In the genomic region with DNA sequence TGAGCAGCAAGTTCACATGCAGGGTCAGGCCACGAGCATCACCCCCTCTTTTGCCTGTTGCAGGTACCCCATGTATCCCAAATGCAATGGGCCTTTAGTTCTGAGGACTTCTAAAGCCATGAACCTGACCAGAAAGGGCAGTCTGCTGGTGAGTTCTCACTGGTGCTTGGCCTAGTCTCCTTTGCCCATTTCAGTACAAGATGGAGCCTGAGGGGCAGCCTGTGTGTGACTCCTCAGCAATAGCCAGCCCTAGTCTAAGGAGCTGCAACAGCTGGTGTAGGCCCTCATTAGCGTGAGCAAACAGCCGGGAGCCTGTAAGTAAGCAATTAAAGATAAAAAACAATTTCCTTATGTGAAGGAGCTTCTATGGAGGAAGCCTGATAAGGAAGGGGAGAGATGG, we compare ENCODE assay signal across 26 mouse cellular contexts. TPM values are rescaled to one million over a fixed set of nuclear protein-coding genes. Genes with fewer than 3 reads are reported as not detected.
A peak's percentile ranks its signal among the peaks of the same experiment; 100 is the strongest.
DNase-seq lines count a peak whose midpoint lies in the region; ATAC-seq lines count a peak whose summit lies in the region.
"Not testable (repeated sequence)": the region's sequence is repeated elsewhere in the genome, so short reads cannot be mapped to it uniquely, and the experiment has no call there.
"Had no signal": no experiment of that assay in that cellular context is flagged by ENCODE, and none has a peak within 500 bp of the region (broad histone marks: within the 10 kb centered on the region; RNA-seq: fewer than 3 reads in every experiment).

No protein-coding gene starts in this region.

- not testable (repeated sequence) for H3K4me2 ChIP-seq in forebrain, embryonic 11.5 days (ENCODE audit: low read depth, low read length, severe bottlenecking); hindbrain, embryonic 11.5 days (replicated peaks; ENCODE audit: low read depth, low read length); hindbrain, embryonic 15.5 days; liver, embryonic 12.5 days; midbrain, embryonic 13.5 days (replicated peaks)

- ATAC-seq in cerebellum, adult (ENCODE audit: insufficient number of reproducible peaks, low FRiP score, low TSS enrichment), result peak; percentile 20; the same call in 1 of the 2 replicates
- ATAC-seq in forebrain, embryonic 11.5 days (replicated peaks; ENCODE audit: low FRiP score), result peak; percentile 4; the same call in 1 of the 2 replicates
- peak; percentile 35; the same call in 1 of the 2 replicates for ATAC-seq in hindbrain, embryonic 11.5 days (ENCODE audit: low FRiP score)
- ATAC-seq in hindbrain, embryonic 15.5 days (ENCODE audit: low FRiP score, low read depth), result 0 out of 2 replicates have a peak, but pooled peaks have one; percentile 19
- ATAC-seq in liver, embryonic 12.5 days, result peak; percentile 40; the same call in 1 of the 2 replicates
- ATAC-seq in midbrain, embryonic 13.5 days, result 0 out of 2 replicates have a peak, but pooled peaks have one; percentile 37
- ATAC-seq in monocyte, adult 5-6 weeks (replicated peaks; ENCODE audit: insufficient number of reproducible peaks, low FRiP score, low TSS enrichment, poor library complexity, severe bottlenecking), result peak; percentile 47; the same call in 1 of the 2 replicates

- H3K27me3 ChIP-seq in forebrain, embryonic 11.5 days (ENCODE audit: control insufficient read depth, insufficient read depth, low read length); hindbrain, embryonic 11.5 days (ENCODE audit: control insufficient read depth, insufficient read depth, low read length); hindbrain, embryonic 15.5 days; liver, embryonic 12.5 days (replicated peaks); midbrain, embryonic 13.5 days: not testable (repeated sequence)

- 61% methylated on average over 3 of the region's 3 CpGs for WGBS in forebrain, embryonic 11.5 days
- WGBS in hindbrain, embryonic 11.5 days, result 75% methylated on average over 3 of the region's 3 CpGs
- WGBS in hindbrain, embryonic 15.5 days, result 76% methylated on average over 3 of the region's 3 CpGs
- 45% methylated on average over 3 of the region's 3 CpGs for WGBS in liver, embryonic 12.5 days (ENCODE audit: insufficient replicate concordance)
- 69% methylated on average over 3 of the region's 3 CpGs for WGBS in midbrain, embryonic 13.5 days

- not testable (repeated sequence) for DNase-seq in forebrain, embryonic 11.5 days (ENCODE audit: low spot score); hindbrain, embryonic 11.5 days (ENCODE audit: low spot score)

- H3K27ac ChIP-seq in forebrain, embryonic 11.5 days (ENCODE audit: low read depth, low read length); hindbrain, embryonic 11.5 days (ENCODE audit: low read depth, low read length); hindbrain, embryonic 15.5 days (replicated peaks); liver, embryonic 12.5 days; midbrain, embryonic 13.5 days: not testable (repeated sequence)

- not testable (repeated sequence) for H3K36me3 ChIP-seq in forebrain, embryonic 11.5 days (ENCODE audit: control insufficient read depth, insufficient read depth, low read length); hindbrain, embryonic 11.5 days (ENCODE audit: control insufficient read depth, insufficient read depth, low read length); hindbrain, embryonic 15.5 days; liver, embryonic 12.5 days; midbrain, embryonic 13.5 days

- H3K4me3 ChIP-seq in forebrain, embryonic 11.5 days (ENCODE audit: low read depth, low read length); hindbrain, embryonic 11.5 days (ENCODE audit: low read depth, low read length); hindbrain, embryonic 15.5 days; liver, embryonic 12.5 days; midbrain, embryonic 13.5 days (replicated peaks): not testable (repeated sequence)

- H3K9me3 ChIP-seq in forebrain, embryonic 11.5 days (ENCODE audit: control insufficient read depth, low read length); hindbrain, embryonic 11.5 days (ENCODE audit: control insufficient read depth, low read length); hindbrain, embryonic 15.5 days; liver, embryonic 12.5 days (replicated peaks); midbrain, embryonic 13.5 days: not testable (repeated sequence)

- H3K4me1 ChIP-seq in forebrain, embryonic 11.5 days (replicated peaks; ENCODE audit: control insufficient read depth, insufficient read depth, low read length); hindbrain, embryonic 11.5 days (replicated peaks; ENCODE audit: control insufficient read depth, insufficient read depth, low read length); hindbrain, embryonic 15.5 days (replicated peaks); liver, embryonic 12.5 days; midbrain, embryonic 13.5 days (replicated peaks): not testable (repeated sequence)

- not testable (repeated sequence) for H3K9ac ChIP-seq in forebrain, embryonic 11.5 days (ENCODE audit: low read length); hindbrain, embryonic 11.5 days (ENCODE audit: low read depth, low read length); hindbrain, embryonic 15.5 days; liver, embryonic 12.5 days; midbrain, embryonic 13.5 days (replicated peaks)

RNA-seq across cellular contexts. Expression of gene G530012D18Rik, which starts 5.1 kb away (rescaled TPM):
- polyA plus RNA-seq in forebrain, embryonic 11.5 days (2014; fragmentation: Nextera tagmentation; extraction: Ambion mirVana), result not detected in 2 replicates
- 0.63 TPM in 1 of 2 replicates, not detected in the other for polyA plus RNA-seq in hindbrain, embryonic 11.5 days (2014; fragmentation: Nextera tagmentation; extraction: Ambion mirVana)
- polyA plus RNA-seq in hindbrain, embryonic 15.5 days (2015; fragmentation: Nextera tagmentation; extraction: Ambion mirVana), result not detected in 2 replicates
- polyA plus RNA-seq in liver, embryonic 12.5 days (2016; fragmentation: Nextera tagmentation; extraction: Ambion mirVana), result not detected in 2 replicates
- not detected in 2 replicates for polyA plus RNA-seq in midbrain, embryonic 13.5 days (2015; fragmentation: Nextera tagmentation; extraction: Ambion mirVana)
- total RNA-seq in monocyte, adult 5-6 weeks (2017), result not detected in 3 replicates
- total RNA-seq: adrenal gland, adult 2 months; adrenal gland, postnatal 14 days; adrenal gland, postnatal 4 days; gastrocnemius, adult 18-20 months; gastrocnemius, postnatal 10 days; gastrocnemius, postnatal 36 days; heart, adult 8-10 months; heart, postnatal 25 days had no signal
- polyA plus RNA-seq: adrenal gland, adult 2 months; cortical plate, adult 2 months; embryonic facial prominence, embryonic 10.5 days; embryonic facial prominence, embryonic 14.5 days; forebrain, embryonic 12.5 days; forebrain, embryonic 15.5 days; G1E; heart, embryonic 11.5 days; heart, embryonic 14.5 days; heart, postnatal 0 days; intestine, embryonic 14.5 days; intestine, postnatal 0 days had no signal

RNA-seq across cellular contexts. Expression of gene Sp110, which starts 18.0 kb away (rescaled TPM):
- 0.33 and 0.59 TPM in 2 replicates for polyA plus RNA-seq in forebrain, embryonic 11.5 days (2014; fragmentation: Nextera tagmentation; extraction: Ambion mirVana)
- 0.49 and 0.88 TPM in 2 replicates for polyA plus RNA-seq in hindbrain, embryonic 11.5 days (2014; fragmentation: Nextera tagmentation; extraction: Ambion mirVana)
- polyA plus RNA-seq in hindbrain, embryonic 15.5 days (2015; fragmentation: Nextera tagmentation; extraction: Ambion mirVana), result 0.53 and 1.1 TPM in 2 replicates
- 5.5 and 5.7 TPM in 2 replicates for polyA plus RNA-seq in liver, embryonic 12.5 days (2016; fragmentation: Nextera tagmentation; extraction: Ambion mirVana)
- polyA plus RNA-seq in midbrain, embryonic 13.5 days (2015; fragmentation: Nextera tagmentation; extraction: Ambion mirVana), result 0.38 and 0.68 TPM in 2 replicates
- total RNA-seq in monocyte, adult 5-6 weeks (2017), result 147 to 231 TPM (median 156 TPM) in 3 replicates
- polyA plus RNA-seq: G1E had no signal

RNA-seq across cellular contexts. Expression of gene Sp140, which starts 19.6 kb away (rescaled TPM):
- 0.43 and 0.59 TPM in 2 replicates for polyA plus RNA-seq in forebrain, embryonic 11.5 days (2014; fragmentation: Nextera tagmentation; extraction: Ambion mirVana)
- 1.0 and 1.4 TPM in 2 replicates for polyA plus RNA-seq in hindbrain, embryonic 11.5 days (2014; fragmentation: Nextera tagmentation; extraction: Ambion mirVana)
- polyA plus RNA-seq in hindbrain, embryonic 15.5 days (2015; fragmentation: Nextera tagmentation; extraction: Ambion mirVana), result 0.49 and 0.64 TPM in 2 replicates
- polyA plus RNA-seq in liver, embryonic 12.5 days (2016; fragmentation: Nextera tagmentation; extraction: Ambion mirVana), result 3.0 and 3.2 TPM in 2 replicates
- polyA plus RNA-seq in midbrain, embryonic 13.5 days (2015; fragmentation: Nextera tagmentation; extraction: Ambion mirVana), result 0.36 and 0.46 TPM in 2 replicates
- total RNA-seq in monocyte, adult 5-6 weeks (2017), result 102 to 179 TPM (median 146 TPM) in 3 replicates
- polyA plus RNA-seq: G1E had no signal
